Mouse (Mus musculus): ENCODE measurements around the gene Ddx31.

The Ddx31 gene

GRCm38 (mm10) chr2:28840222-28840951, at the start of gene Ddx31, which contains the start of gene Gtf3c4:
Gene Ddx31 (plus strand): TSS chr2:28840406.
Gene Gtf3c4 (minus strand): TSS chr2:28840360.
- peak; percentile 86 for DNase-seq (ENCODE audit: low spot score)

GRCm38 (mm10) chr2:28792931-28793610, 47.1 kb upstream of the Ddx31 start:
- peak; percentile 7 for DNase-seq (ENCODE audit: low spot score)

- DNase-seq (ENCODE audit: low spot score), result no peak
Measured at GRCm38 (mm10) chr2:28794623-28795022, 45.6 kb upstream of the Ddx31 start.

- no peak for DNase-seq (ENCODE audit: low spot score)
Measured at GRCm38 (mm10) chr2:28796298-28796697, 43.9 kb upstream of the Ddx31 start.

GRCm38 (mm10) chr2:28797490-28798106, 42.6 kb upstream of the Ddx31 start:
- no peak for DNase-seq (ENCODE audit: low spot score)

GRCm38 (mm10) chr2:28798390-28798789, 41.8 kb upstream of the Ddx31 start:
- DNase-seq (ENCODE audit: low spot score), result no peak

GRCm38 (mm10) chr2:28799575-28799974, 40.6 kb upstream of the Ddx31 start:
- DNase-seq (ENCODE audit: low spot score), result no peak

GRCm38 (mm10) chr2:28803406-28803805, 36.8 kb upstream of the Ddx31 start:
- DNase-seq (ENCODE audit: low spot score), result no peak

GRCm38 (mm10) chr2:28808841-28809240, 31.4 kb upstream of the Ddx31 start:
- DNase-seq (ENCODE audit: low spot score), result no peak

GRCm38 (mm10) chr2:28810260-28811013, 29.8 kb upstream of the Ddx31 start:
- no peak for DNase-seq (ENCODE audit: low spot score)

GRCm38 (mm10) chr2:28818866-28819265, 21.3 kb upstream of the Ddx31 start:
- DNase-seq (ENCODE audit: low spot score), result no peak

GRCm38 (mm10) chr2:28829265-28829664, 10.9 kb upstream of the Ddx31 start:
- no peak for DNase-seq (ENCODE audit: low spot score)

GRCm38 (mm10) chr2:28836181-28836940, 3.8 kb upstream of the Ddx31 start:
- DNase-seq (ENCODE audit: low spot score), result no peak

GRCm38 (mm10) chr2:28839501-28840221, 545 bp upstream of the Ddx31 start:
- DNase-seq (ENCODE audit: low spot score), result no peak

GRCm38 (mm10) chr2:28842042-28842441, 1.8 kb downstream of the Ddx31 start:
- no peak for DNase-seq (ENCODE audit: low spot score)

GRCm38 (mm10) chr2:28848879-28849278, 8.7 kb downstream of the Ddx31 start:
- DNase-seq (ENCODE audit: low spot score), result no peak

GRCm38 (mm10) chr2:28852594-28852993, 12.4 kb downstream of the Ddx31 start:
- DNase-seq (ENCODE audit: low spot score), result no peak

GRCm38 (mm10) chr2:28855773-28856172, 15.6 kb downstream of the Ddx31 start:
- DNase-seq (ENCODE audit: low spot score), result no peak

GRCm38 (mm10) chr2:28859303-28859702, 19.1 kb downstream of the Ddx31 start:
- DNase-seq (ENCODE audit: low spot score), result no peak

GRCm38 (mm10) chr2:28860678-28861423, 20.6 kb downstream of the Ddx31 start:
- DNase-seq (ENCODE audit: low spot score), result no peak
